Mouse (Mus musculus): ENCODE measurements around the gene Alad. TPM values are rescaled to one million over a fixed set of nuclear protein-coding genes. Genes with fewer than 3 reads are reported as not detected.

Gene Alad
- polyA plus RNA-seq, 1 experiment from 2014 or later = 111 TPM

DNA sequence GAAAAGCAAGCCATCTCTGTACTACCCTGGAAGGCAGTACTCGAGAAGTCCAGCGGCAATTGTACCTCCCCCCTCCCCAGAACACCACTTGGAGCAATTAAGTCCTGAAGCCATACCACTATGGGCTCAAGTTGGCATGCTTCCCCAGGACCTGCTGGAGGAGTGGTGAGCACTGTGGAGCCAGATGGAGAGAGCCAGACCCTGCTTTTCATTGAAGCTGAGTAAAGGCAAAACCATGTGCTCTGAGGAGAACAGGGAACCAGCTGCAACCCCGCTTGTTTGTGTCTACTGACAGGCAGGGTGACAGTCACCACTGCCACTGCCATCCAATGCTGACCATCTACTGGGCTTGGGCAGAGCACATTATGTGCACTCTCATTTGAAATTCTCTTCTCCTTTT, 22.1 kb upstream of the Alad start:
- H3K9me3 ChIP-seq (ENCODE audit: low read length) = no peaks in the 10 kb centered on the region
- no peaks in the 10 kb centered on the region for H3K36me3 ChIP-seq (ENCODE audit: insufficient read depth, low read length)
- no peaks in the 10 kb centered on the region for H3K4me1 ChIP-seq (ENCODE audit: insufficient read depth, low read depth, low read length)
- DNase-seq (ENCODE audit: low spot score) (no peak), ATAC-seq (no peak)
- H3K9ac ChIP-seq (replicated peaks; ENCODE audit: low read depth) = no peak overlapping the region
- H3K4me2 ChIP-seq (replicated peaks; ENCODE audit: low read depth, low read length) = no peak overlapping the region
- H3K4me3 ChIP-seq (ENCODE audit: low read depth, low read length) = no peak overlapping the region
- no peak overlapping the region for H3K27ac ChIP-seq (ENCODE audit: low read length)
- H3K27me3 ChIP-seq (replicated peaks; ENCODE audit: insufficient read depth, low read length) = no peaks in the 10 kb centered on the region
- WGBS = 74% methylated on average over 3 of the region's 3 CpGs
- TF ChIP-seq EP300 (IDR thresholded peaks at IDR 0.05) (no peak), CTCF (IDR thresholded peaks at IDR 0.05) (no peak)

DNA sequence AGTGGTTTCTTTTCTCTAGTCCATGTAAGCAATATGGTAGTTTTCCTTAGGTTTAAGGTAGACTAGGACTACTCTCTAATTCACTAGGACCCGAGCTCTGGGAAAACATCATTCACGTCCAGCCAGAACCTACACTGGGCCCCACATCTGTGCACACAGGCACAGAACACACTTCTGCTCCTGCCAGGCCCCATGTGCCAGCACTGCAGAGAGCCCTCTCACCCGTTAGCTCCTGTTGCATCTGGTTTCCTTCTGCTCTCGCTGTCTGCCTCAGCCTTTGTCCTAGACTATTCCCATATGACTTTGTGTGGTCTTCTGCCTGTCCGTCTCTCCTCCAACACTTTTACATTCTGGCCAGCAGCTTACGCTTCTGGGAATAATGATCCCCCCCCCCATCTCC, 14.0 kb upstream of the Alad start:
- 74% methylated on average over 6 of the region's 6 CpGs for WGBS
- Histone ChIP-seq H3K36me3 (ENCODE audit: insufficient read depth, low read length) (no peaks in the 10 kb centered on the region), H3K27me3 (replicated peaks; ENCODE audit: insufficient read depth, low read length) (no peaks in the 10 kb centered on the region), H3K9me3 (ENCODE audit: low read length) (no peaks in the 10 kb centered on the region), H3K4me1 (ENCODE audit: insufficient read depth, low read depth, low read length) (peaks cover 4% of the 10 kb centered on the region; the same call in 1 of the 2 replicates), H3K4me3 (ENCODE audit: low read depth, low read length) (no peak overlapping the region), H3K9ac (replicated peaks; ENCODE audit: low read depth) (no peak overlapping the region), H3K4me2 (replicated peaks; ENCODE audit: low read depth, low read length) (no peak overlapping the region), H3K27ac (ENCODE audit: low read length) (no peak overlapping the region)
- ATAC-seq (no peak), DNase-seq (ENCODE audit: low spot score) (no peak)
- TF ChIP-seq EP300 (IDR thresholded peaks at IDR 0.05) = no peak
- no peak for TF ChIP-seq CTCF (IDR thresholded peaks at IDR 0.05)

DNA sequence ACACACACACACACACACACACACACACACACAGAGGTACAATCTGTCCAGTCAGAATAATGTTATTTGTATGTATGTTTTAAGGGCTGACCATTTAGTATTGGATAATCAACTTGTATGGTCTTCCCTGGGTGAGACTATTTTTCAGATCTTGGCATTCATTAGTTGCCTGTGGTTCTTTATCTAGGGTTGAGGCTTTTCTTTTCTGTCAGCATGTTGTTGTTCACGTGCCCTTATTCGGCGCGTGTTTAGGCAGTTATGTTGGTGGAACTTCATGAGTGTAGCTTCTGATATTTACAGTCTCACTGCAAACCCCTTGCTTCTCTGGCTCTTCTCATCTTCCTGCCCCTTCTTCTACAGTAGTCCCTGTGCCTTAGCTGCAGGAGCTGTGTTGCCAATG, 7.9 kb upstream of the Alad start:
- Histone ChIP-seq H3K4me2 (replicated peaks; ENCODE audit: low read depth, low read length) (no peak overlapping the region), H3K36me3 (ENCODE audit: insufficient read depth, low read length) (no peaks in the 10 kb centered on the region), H3K9me3 (ENCODE audit: low read length) (no peaks in the 10 kb centered on the region), H3K27me3 (replicated peaks; ENCODE audit: insufficient read depth, low read length) (no peaks in the 10 kb centered on the region), H3K4me3 (ENCODE audit: low read depth, low read length) (no peak overlapping the region), H3K4me1 (ENCODE audit: insufficient read depth, low read depth, low read length) (peaks cover 10% of the 10 kb centered on the region), H3K27ac (ENCODE audit: low read length) (no peak overlapping the region), H3K9ac (replicated peaks; ENCODE audit: low read depth) (no peak overlapping the region)
- no peak for TF ChIP-seq EP300 (IDR thresholded peaks at IDR 0.05)
- no peak for TF ChIP-seq CTCF (IDR thresholded peaks at IDR 0.05)
- WGBS = 92% methylated on average over 4 of the region's 4 CpGs
- DNase-seq (ENCODE audit: low spot score) (no peak), ATAC-seq (no peak)

DNA sequence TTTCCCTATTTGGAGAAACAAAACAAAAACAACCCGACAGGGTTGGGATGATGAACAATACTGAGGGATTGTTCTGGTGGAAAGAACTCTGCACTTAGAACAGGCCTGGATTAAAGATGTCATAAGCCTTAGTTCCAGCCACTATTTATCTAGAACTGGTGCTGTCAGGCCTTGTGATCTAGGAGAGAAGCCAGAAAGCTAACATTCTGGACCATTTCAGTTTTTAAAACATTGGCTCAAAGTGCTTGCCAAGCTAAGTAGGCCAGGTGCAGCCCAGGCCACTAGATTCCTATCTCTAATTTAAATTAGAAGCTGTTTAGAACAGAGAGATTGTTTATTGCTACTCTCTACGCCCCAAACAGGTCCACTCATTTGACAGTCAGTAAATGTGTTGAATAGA, 6.5 kb upstream of the Alad start:
- Histone ChIP-seq H3K27ac (ENCODE audit: low read length) (no peak overlapping the region), H3K36me3 (ENCODE audit: insufficient read depth, low read length) (no peaks in the 10 kb centered on the region), H3K4me3 (ENCODE audit: low read depth, low read length) (no peak overlapping the region), H3K4me1 (ENCODE audit: insufficient read depth, low read depth, low read length) (peaks cover 10% of the 10 kb centered on the region), H3K9me3 (ENCODE audit: low read length) (no peaks in the 10 kb centered on the region), H3K27me3 (replicated peaks; ENCODE audit: insufficient read depth, low read length) (no peaks in the 10 kb centered on the region), H3K9ac (replicated peaks; ENCODE audit: low read depth) (no peak overlapping the region), H3K4me2 (replicated peaks; ENCODE audit: low read depth, low read length) (no peak overlapping the region)
- no peak for TF ChIP-seq CTCF (IDR thresholded peaks at IDR 0.05)
- no peak for TF ChIP-seq EP300 (IDR thresholded peaks at IDR 0.05)
- DNase-seq (ENCODE audit: low spot score) = no peak
- ATAC-seq = no peak
- 61% methylated on average over 2 of the region's 2 CpGs for WGBS

DNA sequence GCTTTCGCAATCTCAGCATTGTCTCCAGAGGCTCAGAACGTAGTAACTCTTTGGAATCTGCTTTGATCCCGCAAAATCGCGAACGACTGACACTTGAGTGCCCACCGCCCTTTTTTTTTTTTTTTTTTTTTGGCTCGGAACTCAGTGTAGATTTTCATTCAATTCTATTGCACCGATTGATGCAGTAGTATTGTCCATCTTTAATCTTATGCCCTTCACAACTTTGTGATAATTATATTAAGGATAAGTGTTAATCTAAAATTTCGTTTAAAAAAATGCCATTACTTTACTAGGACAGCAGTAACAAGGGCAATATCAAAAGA, 5.7 kb upstream of the Alad start:
- Histone ChIP-seq H3K4me3 (ENCODE audit: low read depth, low read length) (peak overlapping the region; percentile 67), H3K9me3 (ENCODE audit: low read length) (no peaks in the 10 kb centered on the region), H3K4me1 (ENCODE audit: insufficient read depth, low read depth, low read length) (peaks cover 6% of the 10 kb centered on the region; the same call in 1 of the 2 replicates), H3K4me2 (replicated peaks; ENCODE audit: low read depth, low read length) (peak overlapping the region; percentile 87; the same call in 1 of the 2 replicates), H3K9ac (replicated peaks; ENCODE audit: low read depth) (no peak overlapping the region), H3K27ac (ENCODE audit: low read length) (no peak overlapping the region), H3K27me3 (replicated peaks; ENCODE audit: insufficient read depth, low read length) (no peaks in the 10 kb centered on the region), H3K36me3 (ENCODE audit: insufficient read depth, low read length) (no peaks in the 10 kb centered on the region)
- WGBS = under 1% methylated on average over 10 of the region's 10 CpGs
- no peak for TF ChIP-seq EP300 (IDR thresholded peaks at IDR 0.05)
- no peak for TF ChIP-seq CTCF (IDR thresholded peaks at IDR 0.05)
- no peak for ATAC-seq
- no peak for DNase-seq (ENCODE audit: low spot score)

DNA sequence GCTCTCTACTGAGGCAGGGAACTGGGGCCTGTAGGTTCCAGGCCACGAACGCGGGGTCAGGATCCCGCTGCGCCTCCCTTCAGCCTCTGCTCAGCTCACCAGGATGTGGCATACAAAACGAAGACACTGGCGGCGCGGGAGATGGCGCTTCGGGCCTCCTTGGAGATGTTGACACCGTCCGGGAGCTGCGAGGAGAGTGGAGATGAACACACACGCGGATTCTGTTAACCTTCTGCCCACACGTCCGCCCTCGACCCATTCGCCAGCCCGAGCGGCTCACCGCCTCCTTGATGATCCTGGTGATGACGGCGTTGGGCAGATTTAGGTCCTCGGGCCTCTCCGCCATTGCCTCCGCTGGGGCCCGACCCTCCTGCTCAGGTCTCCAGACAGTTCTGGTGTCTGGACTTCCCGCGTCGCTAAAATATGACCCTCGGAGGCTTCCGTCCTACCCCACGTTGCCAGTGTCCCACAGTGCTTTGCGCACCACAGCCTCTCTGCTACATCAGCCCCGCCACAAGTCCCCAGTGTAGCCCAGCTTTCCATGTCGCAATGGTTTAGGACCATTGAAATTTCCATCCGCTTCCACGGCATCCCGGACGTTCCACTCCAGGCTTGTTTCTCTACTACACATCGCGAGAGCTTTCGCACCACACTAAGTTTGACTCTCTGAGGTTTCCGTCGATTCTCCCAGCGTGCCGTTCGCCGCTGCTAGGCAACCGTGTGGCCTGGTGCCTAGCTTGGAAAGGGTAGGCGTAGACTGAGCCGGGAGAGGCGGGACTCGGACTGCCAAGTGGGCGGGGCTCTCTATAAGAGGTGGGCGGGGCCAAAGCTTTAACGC, 5.2 kb upstream of the Alad start, which contains the start of the genes Pole3 and 4933430I17Rik:
Gene Pole3 (minus strand): TSS at position 418 of the 838 bp plus-strand sequence.
Gene 4933430I17Rik (plus strand): TSS at position 719 of the 838 bp plus-strand sequence.
- DNase-seq (ENCODE audit: low spot score) (peak; percentile 99), ATAC-seq (peak; percentile 99)
- H3K27me3 ChIP-seq (replicated peaks; ENCODE audit: insufficient read depth, low read length) = no peaks in the 10 kb centered on the region
- H3K4me3 ChIP-seq (ENCODE audit: low read depth, low read length) = peak within 1 kb of the TSS; percentile 67
- H3K4me2 ChIP-seq (replicated peaks; ENCODE audit: low read depth, low read length) = peak within 1 kb of the TSS; percentile 87
- H3K9me3 ChIP-seq (ENCODE audit: low read length) = no peaks in the 10 kb centered on the region
- under 1% methylated on average over 59 of the region's 59 CpGs for WGBS
- H3K9ac ChIP-seq (replicated peaks; ENCODE audit: low read depth) = peak within 1 kb of the TSS; percentile 79
- TF ChIP-seq CTCF (IDR thresholded peaks at IDR 0.05) (no peak), EP300 (IDR thresholded peaks at IDR 0.05) (peak; percentile 81)
- H3K36me3 ChIP-seq (ENCODE audit: insufficient read depth, low read length) = no peaks in the 10 kb centered on the region
- peaks cover 6% of the 10 kb centered on the region; the same call in 1 of the 2 replicates for H3K4me1 ChIP-seq (ENCODE audit: insufficient read depth, low read depth, low read length)
- peak within 1 kb of the TSS; percentile 95 for H3K27ac ChIP-seq (ENCODE audit: low read length)

All from lung, postnatal 0 days (tissue).